Mouse (Mus musculus) lung, postnatal 0 days (tissue): Measurements from ENCODE around the gene Hist1h2af.
A peak's percentile ranks its signal among the peaks of the same experiment; 100 is the strongest.

Experiments
- CTCF ChIP-seq: IDR thresholded peaks from 2 replicates; pipeline ENCODE4 v1.5.1; 2016; ENCODE audit warnings: antibody characterized with exemption, mild to moderate bottlenecking
- EP300 ChIP-seq: IDR thresholded peaks from 2 replicates; pipeline ENCODE4 v1.6.1; 2016; ENCODE audit warnings: antibody characterized with exemption, mild to moderate bottlenecking, control low read depth

DNA sequence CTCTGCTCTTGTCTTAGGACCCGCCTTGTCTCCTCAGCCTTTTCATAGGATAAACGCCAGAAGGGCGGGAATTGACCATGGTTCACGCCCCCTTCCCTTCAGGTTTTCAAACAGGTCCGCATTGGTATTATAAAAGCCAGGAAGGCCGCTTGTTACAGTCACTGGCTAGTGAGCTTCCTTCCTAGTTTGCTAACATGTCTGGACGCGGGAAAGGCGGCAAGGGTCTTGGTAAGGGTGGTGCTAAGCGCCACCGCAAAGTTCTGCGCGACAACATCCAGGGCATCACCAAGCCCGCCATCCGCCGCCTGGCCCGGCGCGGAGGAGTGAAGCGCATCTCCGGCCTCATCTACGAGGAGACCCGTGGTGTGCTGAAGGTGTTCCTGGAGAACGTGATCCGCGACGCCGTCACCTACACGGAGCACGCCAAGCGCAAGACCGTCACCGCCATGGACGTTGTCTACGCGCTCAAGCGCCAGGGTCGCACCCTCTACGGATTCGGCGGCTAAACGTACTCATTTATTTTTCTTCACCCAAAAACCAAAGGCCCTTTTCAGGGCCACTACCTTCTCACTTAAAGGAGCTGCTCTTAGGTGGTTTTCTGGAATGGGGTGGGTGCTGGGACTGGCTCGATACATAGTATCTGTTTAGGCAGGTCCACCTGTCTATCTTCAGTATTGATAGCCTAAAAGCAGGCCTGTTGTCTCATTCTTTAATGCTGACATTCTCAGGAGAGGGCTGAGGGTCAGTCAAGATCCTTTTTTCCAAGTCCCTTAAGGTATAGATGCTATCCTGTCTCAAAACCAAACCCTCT, 47.9 kb downstream of the Hist1h2af start, which contains the start of gene Hist1h4d:
- TF ChIP-seq CTCF (no peak), EP300 (peak; percentile 97)
